Mouse (Mus musculus): ENCODE results near the gene Foxp1. TPM values are rescaled to one million over a fixed set of nuclear protein-coding genes. Genes with fewer than 3 reads are reported as not detected.

Gene Foxp1
- total RNA-seq, 2 experiments from 2014 or later = 210 to 247 TPM

- intact Hi-C loops (cut with DNase I) = no loop called here
- no peak for DNase-seq
These were observed 328.8 kb downstream of the Foxp1 start for GRCm38 (mm10) chr6:99193697-99194096.

GRCm38 (mm10) chr6:99191636-99192137, 330.8 kb downstream of the Foxp1 start:
- no peak for DNase-seq
- intact Hi-C loops (cut with DNase I) = no loop called here

- no peak for DNase-seq
- intact Hi-C loops (cut with DNase I) = no loop called here
These were observed 331.4 kb downstream of the Foxp1 start for GRCm38 (mm10) chr6:99191041-99191635.

- no peak for DNase-seq
- intact Hi-C loops (cut with DNase I) = no loop called here
These were observed 332.6 kb downstream of the Foxp1 start for GRCm38 (mm10) chr6:99189967-99190366.

GRCm38 (mm10) chr6:99188366-99189216, 333.9 kb downstream of the Foxp1 start:
- DNase-seq = no peak
- intact Hi-C loops (cut with DNase I) = no loop called here

- DNase-seq = no peak
- intact Hi-C loops (cut with DNase I) = no loop called here
These were observed 334.6 kb downstream of the Foxp1 start for GRCm38 (mm10) chr6:99187914-99188313.

GRCm38 (mm10) chr6:99187415-99187814, 335.1 kb downstream of the Foxp1 start:
- intact Hi-C loops (cut with DNase I) = no loop called here
- DNase-seq = no peak

GRCm38 (mm10) chr6:99186569-99186968, 336.0 kb downstream of the Foxp1 start:
- intact Hi-C loops (cut with DNase I) = no loop called here

GRCm38 (mm10) chr6:99185797-99186196, 336.7 kb downstream of the Foxp1 start:
- no peak for DNase-seq
- intact Hi-C loops (cut with DNase I) = no loop called here

More at GRCm38 (mm10) chr6:99186569-99186968, 336.0 kb downstream of the Foxp1 start:
- DNase-seq = no peak

- intact Hi-C loops (cut with DNase I) = no loop called here
These were observed 338.5 kb downstream of the Foxp1 start for GRCm38 (mm10) chr6:99184051-99184450.

GRCm38 (mm10) chr6:99182777-99183176, 339.7 kb downstream of the Foxp1 start:
- intact Hi-C loops (cut with DNase I) = no loop called here
- no peak for DNase-seq

More at GRCm38 (mm10) chr6:99184051-99184450, 338.5 kb downstream of the Foxp1 start:
- DNase-seq = no peak

GRCm38 (mm10) chr6:99176216-99176615, 346.3 kb downstream of the Foxp1 start:
- intact Hi-C loops (cut with DNase I) = no loop called here
- no peak for DNase-seq

GRCm38 (mm10) chr6:99175377-99175776, 347.1 kb downstream of the Foxp1 start:
- intact Hi-C loops (cut with DNase I) = no loop called here
- DNase-seq = no peak

- DNase-seq = no peak
- intact Hi-C loops (cut with DNase I) = no loop called here
These were observed 348.7 kb downstream of the Foxp1 start for GRCm38 (mm10) chr6:99173902-99174210.

GRCm38 (mm10) chr6:99173066-99173901, 349.2 kb downstream of the Foxp1 start:
- intact Hi-C loops (cut with DNase I) = no loop called here
- DNase-seq = no peak

GRCm38 (mm10) chr6:99172589-99172986, 349.9 kb downstream of the Foxp1 start:
- no peak for DNase-seq
- intact Hi-C loops (cut with DNase I) = no loop called here

GRCm38 (mm10) chr6:99171901-99172588, 350.5 kb downstream of the Foxp1 start:
- intact Hi-C loops (cut with DNase I) = no loop called here

GRCm38 (mm10) chr6:99171281-99171825, 351.2 kb downstream of the Foxp1 start:
- DNase-seq = no peak
- intact Hi-C loops (cut with DNase I) = no loop called here

More at GRCm38 (mm10) chr6:99171901-99172588, 350.5 kb downstream of the Foxp1 start:
- no peak for DNase-seq

GRCm38 (mm10) chr6:99168727-99169126, 353.8 kb downstream of the Foxp1 start:
- DNase-seq = no peak
- intact Hi-C loops (cut with DNase I) = no loop called here

GRCm38 (mm10) chr6:99167001-99167400, 355.5 kb downstream of the Foxp1 start:
- DNase-seq = no peak
- intact Hi-C loops (cut with DNase I) = no loop called here
